In the genomic region with DNA sequence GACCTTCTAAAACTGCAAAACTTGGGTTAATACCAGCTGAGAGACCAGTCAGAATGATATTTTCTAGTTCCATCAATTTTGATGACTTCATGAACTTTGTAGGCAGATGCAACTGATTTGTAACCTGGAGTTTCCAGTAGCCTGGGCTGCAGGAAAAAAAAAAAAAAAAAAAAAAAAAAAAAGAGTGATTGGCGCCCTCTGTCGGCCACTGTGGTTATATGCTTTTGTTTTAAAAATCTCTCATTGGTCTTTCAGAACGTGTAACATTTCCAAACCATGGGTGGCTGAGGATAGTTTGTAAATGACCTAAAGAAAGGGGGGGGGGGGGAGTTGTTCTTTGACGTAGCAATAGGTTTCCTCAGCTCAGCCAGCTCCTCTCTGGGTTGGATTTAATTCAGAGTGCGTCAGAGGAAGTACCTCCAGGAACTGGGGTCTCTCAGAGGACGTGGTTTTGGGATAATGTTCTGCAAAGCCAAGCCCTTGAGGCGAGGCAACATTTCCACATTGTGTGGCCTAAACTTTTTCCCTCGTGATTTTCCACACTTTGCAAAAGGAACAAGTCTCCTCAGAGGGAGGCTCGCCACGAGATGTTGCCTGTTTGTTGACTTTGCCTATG, we compare ENCODE assay signal across 9 mouse cellular contexts. TPM values are rescaled to one million over a fixed set of nuclear protein-coding genes. Genes with fewer than 3 reads are reported as not detected.
DNase-seq lines count a peak whose midpoint lies in the region; ATAC-seq and TF ChIP-seq lines count a peak whose summit lies in the region.
"Had no signal": no experiment of that assay in that cellular context is flagged by ENCODE, and none has a peak within 500 bp of the region (broad histone marks: within the 10 kb centered on the region; RNA-seq: fewer than 3 reads in every experiment).

No protein-coding gene starts in this region.

- H3K27ac ChIP-seq in intestine, embryonic 14.5 days (ENCODE audit: low read depth) = no peak overlapping the region
- H3K27ac ChIP-seq in intestine, embryonic 15.5 days = no peak overlapping the region
- H3K27ac ChIP-seq in macrophage = no peak overlapping the region
- H3K27ac ChIP-seq in stomach, postnatal 0 days (replicated peaks) = no peak overlapping the region

- no peak overlapping the region for H3K4me2 ChIP-seq in intestine, embryonic 14.5 days (ENCODE audit: low read length)
- no peak overlapping the region for H3K4me2 ChIP-seq in intestine, embryonic 15.5 days (replicated peaks)
- peak overlapping the region; percentile 40 for H3K4me2 ChIP-seq in stomach, postnatal 0 days (replicated peaks; ENCODE audit: low read depth)

- no peaks in the 10 kb centered on the region for H3K27me3 ChIP-seq in intestine, embryonic 14.5 days (replicated peaks; ENCODE audit: control insufficient read depth, insufficient read depth, low read length)
- no peaks in the 10 kb centered on the region for H3K27me3 ChIP-seq in intestine, embryonic 15.5 days (replicated peaks)
- H3K27me3 ChIP-seq in erythroblast, embryonic 14.5 days (ENCODE audit: control insufficient read depth) = peaks cover 10% of the 10 kb centered on the region
- no peaks in the 10 kb centered on the region for H3K27me3 ChIP-seq in stomach, postnatal 0 days (ENCODE audit: control insufficient read depth, insufficient read depth, low read length)

- ATAC-seq in intestine, embryonic 14.5 days (replicated peaks; ENCODE audit: low FRiP score, low TSS enrichment, low read depth) = no peak
- ATAC-seq in intestine, embryonic 15.5 days = no peak
- 0 out of 2 replicates have a peak, but pooled peaks have one; percentile 2 for ATAC-seq in stomach, postnatal 0 days (ENCODE audit: low FRiP score, low TSS enrichment)

- H3K79me2 ChIP-seq in macrophage (ENCODE audit: inconsistent target) = no peaks in the 10 kb centered on the region

- H3K36me3 ChIP-seq in intestine, embryonic 14.5 days (ENCODE audit: control insufficient read depth, insufficient read depth, low read length) = no peaks in the 10 kb centered on the region
- H3K36me3 ChIP-seq in intestine, embryonic 15.5 days = no peaks in the 10 kb centered on the region
- no peaks in the 10 kb centered on the region for H3K36me3 ChIP-seq in erythroblast, embryonic 14.5 days (ENCODE audit: control insufficient read depth)
- H3K36me3 ChIP-seq in macrophage (ENCODE audit: inconsistent target) = no peaks in the 10 kb centered on the region
- H3K36me3 ChIP-seq in stomach, postnatal 0 days (ENCODE audit: control insufficient read depth, insufficient read depth, low read length) = no peaks in the 10 kb centered on the region

- H3K4me3 ChIP-seq in intestine, embryonic 14.5 days (ENCODE audit: low read depth, low read length) = no peak overlapping the region
- H3K4me3 ChIP-seq in intestine, embryonic 15.5 days (replicated peaks) = no peak overlapping the region
- H3K4me3 ChIP-seq in erythroblast, embryonic 14.5 days (replicated peaks) = peak overlapping the region; percentile 45
- peak overlapping the region; percentile 5; the same call in 1 of the 2 replicates for H3K4me3 ChIP-seq in macrophage (ENCODE audit: inconsistent target)
- H3K4me3 ChIP-seq in stomach, postnatal 0 days (ENCODE audit: low read depth, low read length) = no peak overlapping the region

- H3K4me1 ChIP-seq in intestine, embryonic 14.5 days (replicated peaks; ENCODE audit: control insufficient read depth, insufficient read depth, low read length) = peaks cover 11% of the 10 kb centered on the region; the same call in 1 of the 2 replicates
- H3K4me1 ChIP-seq in intestine, embryonic 15.5 days (replicated peaks) = peaks cover 8% of the 10 kb centered on the region; the same call in 1 of the 2 replicates
- peaks cover 15% of the 10 kb centered on the region for H3K4me1 ChIP-seq in erythroblast, embryonic 14.5 days (ENCODE audit: control insufficient read depth)
- H3K4me1 ChIP-seq in stomach, postnatal 0 days (replicated peaks; ENCODE audit: control insufficient read depth, insufficient read depth) = no peaks in the 10 kb centered on the region; the same call in 1 of the 2 replicates

- H3K9me3 ChIP-seq in intestine, embryonic 14.5 days (ENCODE audit: control insufficient read depth, low read length) = no peaks in the 10 kb centered on the region
- H3K9me3 ChIP-seq in intestine, embryonic 15.5 days = no peaks in the 10 kb centered on the region
- H3K9me3 ChIP-seq in erythroblast, embryonic 14.5 days (ENCODE audit: control insufficient read depth, low read length) = no peaks in the 10 kb centered on the region
- H3K9me3 ChIP-seq in stomach, postnatal 0 days (ENCODE audit: control insufficient read depth, low read length) = no peaks in the 10 kb centered on the region

- peak; percentile 69 for TF ChIP-seq CTCF in stomach, postnatal 0 days (IDR thresholded peaks at IDR 0.05; ENCODE audit: low read depth)

- DNase-seq in intestine, embryonic 14.5 days (ENCODE audit: low spot score) = peak; percentile 75
- peak; percentile 58 for DNase-seq in ZHBTc4 (ENCODE audit: low read depth, low spot score)
- DNase-seq in induced T-regulatory cell, adult 2 months (ENCODE audit: low read depth) = peak; percentile 93
- DNase-seq in stomach, postnatal 0 days (ENCODE audit: low spot score) = peak; percentile 51
- DNase-seq in T-cell, adult 2 months (ENCODE audit: low spot score) = no peak

- 41% methylated on average over 10 of the region's 10 CpGs for WGBS in intestine, embryonic 14.5 days
- 39% methylated on average over 10 of the region's 10 CpGs for WGBS in intestine, embryonic 15.5 days
- 8% methylated on average over 10 of the region's 10 CpGs for WGBS in macrophage (ENCODE audit: missing documents)
- 27% methylated on average over 10 of the region's 10 CpGs for WGBS in stomach, postnatal 0 days

- no peak overlapping the region for H3K9ac ChIP-seq in intestine, embryonic 14.5 days (ENCODE audit: low read length)
- no peak overlapping the region for H3K9ac ChIP-seq in intestine, embryonic 15.5 days
- no peak overlapping the region for H3K9ac ChIP-seq in stomach, postnatal 0 days (ENCODE audit: low read length)

- TF ChIP-seq EP300 in stomach, postnatal 0 days (optimal IDR thresholded peaks at IDR 0.05) = no peak

RNA-seq across cellular contexts. Expression of a gene that starts 7.0 kb away (rescaled TPM):
- polyA plus RNA-seq in intestine, embryonic 14.5 days (2014; fragmentation: Nextera tagmentation; extraction: Ambion mirVana) = 0.82 and 0.88 TPM in 2 replicates
- 3.7 and 4.9 TPM in 2 replicates for polyA plus RNA-seq in intestine, embryonic 15.5 days (2015; fragmentation: Nextera tagmentation; extraction: Ambion mirVana)
- 0.23 and 0.27 TPM in 2 replicates for polyA plus RNA-seq in erythroblast, embryonic 14.5 days (2012)
- not detected for total RNA-seq in macrophage (2018; cell fraction: chromatin; rRNA removed)
- not detected for total RNA-seq in macrophage (2018; cell fraction: cytosol; rRNA removed)
- total RNA-seq in macrophage (2018; cell fraction: nucleus; rRNA removed) = not detected
- polyA plus RNA-seq in macrophage (2018) = not detected in 3 replicates
- polyA plus RNA-seq in stomach, postnatal 0 days (2015; fragmentation: Nextera tagmentation; extraction: Ambion mirVana) = 0.95 and 2.5 TPM in 2 replicates
- total RNA-seq: neutrophil, adult 5-6 weeks had no signal

RNA-seq across cellular contexts. Expression of a gene that starts 52.8 kb away (rescaled TPM):
- polyA plus RNA-seq in intestine, embryonic 14.5 days (2014; fragmentation: Nextera tagmentation; extraction: Ambion mirVana) = 42.6 and 46.8 TPM in 2 replicates
- polyA plus RNA-seq in intestine, embryonic 15.5 days (2015; fragmentation: Nextera tagmentation; extraction: Ambion mirVana) = 33.0 and 43.9 TPM in 2 replicates
- polyA plus RNA-seq in erythroblast, embryonic 14.5 days (2012) = 0.37 and 0.93 TPM in 2 replicates
- 10 to 100 TPM in 21 of 26 experiments, 1 to 10 TPM in 5; 5.0 to 70.6 (median 40.3) TPM for total RNA-seq in macrophage (2018; cell fraction: chromatin; rRNA removed)
- total RNA-seq in macrophage (2018; cell fraction: cytosol; rRNA removed) = 10 to 100 TPM in 17 of 26 experiments, 1 to 10 TPM in 9; 4.9 to 17.6 (median 11.3) TPM
- total RNA-seq in macrophage (2018; cell fraction: nucleus; rRNA removed) = 10 to 100 TPM in 19 of 26 experiments, 1 to 10 TPM in 7; 5.2 to 43.3 (median 22.5) TPM
- 7.7 to 10.4 TPM (median 9.6 TPM) in 3 replicates for polyA plus RNA-seq in macrophage (2018)
- 25.8 and 35.6 TPM in 2 replicates for polyA plus RNA-seq in stomach, postnatal 0 days (2015; fragmentation: Nextera tagmentation; extraction: Ambion mirVana)

Comparison
In these comparisons a context has a peak if more than half of its experiments do, and no peak if none do; other contexts are left out.
1. H3K4me3 ChIP-seq: peak in erythroblast, embryonic 14.5 days (single experiment) and macrophage (single experiment); none in intestine, embryonic 14.5 days (single experiment), intestine, embryonic 15.5 days (single experiment) and stomach, postnatal 0 days (single experiment).